Mouse (Mus musculus) stomach, postnatal 0 days (tissue): ENCODE results near the gene Lmntd1.

Source experiments
- CTCF ChIP-seq: IDR thresholded peaks from 2 replicates; pipeline ENCODE4 v1.5.1; 2016; ENCODE audit warnings: antibody characterized with exemption, low read depth, mild to moderate bottlenecking, moderate library complexity
- EP300 ChIP-seq: optimal IDR thresholded peaks from 2 replicates; pipeline ENCODE3; 2016; ENCODE audit warnings: antibody characterized with exemption

- no peak for TF ChIP-seq CTCF
- no peak for TF ChIP-seq EP300
Observed at GRCm38 (mm10) chr6:145477367-145477905, 136.7 kb downstream of the Lmntd1 start.
